Mouse (Mus musculus): Measurements from ENCODE around the gene Gm20388.
A peak's percentile ranks its signal among the peaks of the same experiment; 100 is the strongest.

Gm20388 gene

GRCm38 (mm10) chr8:121124547-121125239 lies 1214.1 kb downstream of the Gm20388 start:
- DNase-seq (ENCODE audit: low spot score): peak; percentile 74

DNA sequence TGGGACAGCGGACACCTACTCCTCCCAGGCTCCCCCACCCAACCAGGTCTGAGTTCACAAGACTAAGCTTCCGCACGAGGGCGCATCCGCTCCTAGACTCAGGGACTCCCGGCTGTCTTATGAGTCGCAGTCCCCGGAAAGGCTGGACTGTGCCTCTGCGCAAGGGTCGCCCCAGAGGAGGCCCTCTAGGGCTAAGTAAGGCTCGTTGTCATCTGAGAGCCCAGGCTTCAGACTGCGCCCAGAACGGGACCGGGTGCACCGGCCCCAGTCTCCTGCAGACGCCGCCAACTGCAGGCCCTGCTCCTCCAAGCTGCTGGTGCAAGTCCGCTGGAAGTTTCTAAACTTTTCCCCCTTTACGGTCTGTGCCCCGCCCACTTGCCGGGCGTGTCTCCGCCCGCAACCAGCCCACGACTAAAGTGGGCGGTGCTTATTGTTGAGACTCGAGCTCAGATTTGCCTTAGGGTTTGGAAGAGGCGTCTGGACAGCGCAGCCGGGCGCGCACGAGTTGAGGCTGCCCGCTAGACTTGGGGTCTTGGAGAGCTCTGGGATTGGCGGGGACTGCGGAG lies 1214.8 kb downstream of the Gm20388 start:
- peak; percentile 93 for DNase-seq (ENCODE audit: low spot score)

DNA sequence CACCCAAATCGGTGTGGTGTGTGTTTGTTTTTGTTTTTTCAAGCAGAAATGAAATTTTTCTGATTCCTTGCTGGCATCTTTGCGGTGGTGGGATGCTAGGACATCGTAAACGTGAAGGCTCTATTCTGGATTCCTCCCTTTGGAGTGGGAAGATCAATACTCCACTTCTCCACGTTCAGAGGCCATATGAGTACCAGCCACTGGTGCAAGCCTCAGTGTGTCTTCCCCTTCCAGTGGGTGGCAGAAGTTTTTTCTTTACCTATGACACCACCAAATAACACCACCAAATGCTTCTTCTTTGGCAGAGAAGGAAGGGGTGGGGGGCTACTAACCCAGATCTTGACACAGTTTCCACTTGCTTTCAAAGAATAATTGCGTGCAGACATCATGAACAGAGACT lies 1215.5 kb downstream of the Gm20388 start:
- DNase-seq (ENCODE audit: low spot score): no peak

DNA sequence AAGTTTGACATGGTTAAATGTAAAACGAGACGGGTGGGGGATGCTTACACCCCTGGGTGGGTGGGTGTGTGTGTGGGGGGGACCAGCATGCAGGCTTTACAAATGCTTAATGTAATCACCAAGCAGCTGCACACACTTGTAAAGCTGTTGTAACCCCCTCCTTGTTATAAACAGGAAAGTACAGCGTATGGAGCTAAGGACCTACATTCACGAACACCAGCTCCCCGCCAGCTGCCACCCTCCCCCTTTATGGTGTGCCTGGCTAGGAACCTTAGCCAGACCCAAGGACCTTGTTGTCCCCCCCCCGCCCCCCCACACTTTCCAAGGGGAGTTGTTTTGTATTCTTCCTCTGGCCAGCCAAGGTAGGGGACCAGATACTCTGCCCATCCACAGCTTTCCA lies 1216.1 kb downstream of the Gm20388 start:
- no peak for DNase-seq (ENCODE audit: low spot score)

DNA sequence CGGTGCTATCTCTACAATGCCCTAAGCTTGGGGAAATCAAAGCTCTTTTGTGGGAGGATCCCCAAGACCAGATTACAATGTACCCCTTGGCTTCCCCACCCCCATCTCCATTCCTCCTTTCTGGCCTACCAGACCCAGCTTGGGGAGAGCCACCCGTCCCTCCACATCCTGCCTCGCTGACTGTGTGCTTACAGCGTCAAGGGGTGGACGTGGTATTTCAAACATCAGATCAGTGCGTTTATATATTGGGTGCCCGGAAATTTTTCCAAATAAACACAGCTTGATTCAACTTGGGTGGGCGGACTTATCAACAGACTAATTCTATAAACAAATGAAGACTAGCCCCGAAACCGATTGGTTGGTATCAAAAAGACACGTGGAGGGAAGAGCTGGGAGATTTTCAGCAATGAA lies 1216.7 kb downstream of the Gm20388 start:
- DNase-seq (ENCODE audit: low spot score): no peak

GRCm38 (mm10) chr8:121127756-121128375 lies 1217.2 kb downstream of the Gm20388 start, which contains the start of gene Foxl1:
Gene Foxl1 (plus strand): TSS chr8:121127940.
- DNase-seq (ENCODE audit: low spot score): no peak

DNA sequence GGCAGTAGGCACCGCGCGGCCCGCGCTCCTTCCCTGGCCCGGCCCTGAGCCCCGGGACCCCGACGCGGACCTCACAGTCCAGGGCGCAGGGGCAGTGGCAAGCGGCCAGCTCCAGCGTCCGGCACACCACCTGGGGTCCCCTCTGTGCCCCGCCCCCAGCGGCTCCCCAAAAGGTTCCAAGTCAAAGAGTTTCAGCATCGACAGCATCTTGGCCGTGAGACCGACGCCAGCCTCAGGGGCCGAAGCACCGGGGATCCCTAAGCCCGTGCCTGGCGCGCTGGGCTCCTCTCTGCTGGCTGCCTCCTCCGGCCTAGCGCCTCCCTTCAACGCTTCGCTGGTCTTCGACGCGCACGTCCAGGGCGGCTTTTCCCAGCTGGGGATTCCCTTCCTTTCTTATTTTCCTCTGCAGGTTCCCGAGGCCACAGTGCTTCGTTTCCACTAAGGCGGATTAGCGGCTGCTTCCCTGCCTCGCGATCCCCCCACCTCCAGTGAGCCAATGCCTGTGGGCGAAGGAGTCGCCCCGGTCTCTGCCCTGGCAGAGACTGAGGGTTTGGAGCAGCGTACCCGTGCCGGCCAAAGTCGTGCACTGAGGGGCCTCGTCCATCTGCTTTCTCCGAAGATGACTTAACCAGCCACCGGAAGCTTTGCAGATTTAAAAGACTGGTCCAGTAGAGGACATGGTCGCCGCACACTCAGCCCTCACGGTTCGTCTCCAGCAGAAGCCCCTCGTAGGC lies 1218.1 kb downstream of the Gm20388 start:
- no peak for DNase-seq (ENCODE audit: low spot score)

- DNase-seq (ENCODE audit: low spot score): no peak
Measured at GRCm38 (mm10) chr8:121129265-121129940, 1218.8 kb downstream of the Gm20388 start.

- no peak for DNase-seq (ENCODE audit: low spot score)
Measured at GRCm38 (mm10) chr8:121130522-121130921, 1219.9 kb downstream of the Gm20388 start.

- DNase-seq (ENCODE audit: low spot score): no peak
Measured at GRCm38 (mm10) chr8:121132961-121133513, 1222.4 kb downstream of the Gm20388 start.

- DNase-seq (ENCODE audit: low spot score): peak; percentile 78
Measured at GRCm38 (mm10) chr8:121134102-121134501, 1223.5 kb downstream of the Gm20388 start.

DNA sequence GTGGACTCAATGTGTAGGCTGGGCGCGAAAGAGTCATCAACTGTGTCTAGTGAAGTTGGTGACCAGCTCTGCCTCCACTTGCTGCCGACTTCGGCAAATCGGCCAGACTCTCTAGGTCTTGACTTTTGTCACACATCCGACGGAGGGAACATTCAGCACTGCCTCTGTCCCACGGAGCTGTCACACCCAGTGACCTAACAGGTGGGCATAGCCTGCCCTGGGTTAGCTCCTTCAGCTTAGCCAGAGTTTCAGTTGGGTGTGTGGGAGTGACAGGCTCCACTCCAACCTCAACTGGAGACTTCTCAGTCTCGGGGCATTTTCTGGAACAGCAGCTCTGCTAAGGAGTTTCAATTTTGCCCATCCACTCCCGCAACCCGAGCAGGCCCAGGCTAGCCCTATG lies 1223.9 kb downstream of the Gm20388 start:
- DNase-seq (ENCODE audit: low spot score): no peak

GRCm38 (mm10) chr8:121136856-121137255 lies 1226.2 kb downstream of the Gm20388 start:
- no peak for DNase-seq (ENCODE audit: low spot score)

DNA sequence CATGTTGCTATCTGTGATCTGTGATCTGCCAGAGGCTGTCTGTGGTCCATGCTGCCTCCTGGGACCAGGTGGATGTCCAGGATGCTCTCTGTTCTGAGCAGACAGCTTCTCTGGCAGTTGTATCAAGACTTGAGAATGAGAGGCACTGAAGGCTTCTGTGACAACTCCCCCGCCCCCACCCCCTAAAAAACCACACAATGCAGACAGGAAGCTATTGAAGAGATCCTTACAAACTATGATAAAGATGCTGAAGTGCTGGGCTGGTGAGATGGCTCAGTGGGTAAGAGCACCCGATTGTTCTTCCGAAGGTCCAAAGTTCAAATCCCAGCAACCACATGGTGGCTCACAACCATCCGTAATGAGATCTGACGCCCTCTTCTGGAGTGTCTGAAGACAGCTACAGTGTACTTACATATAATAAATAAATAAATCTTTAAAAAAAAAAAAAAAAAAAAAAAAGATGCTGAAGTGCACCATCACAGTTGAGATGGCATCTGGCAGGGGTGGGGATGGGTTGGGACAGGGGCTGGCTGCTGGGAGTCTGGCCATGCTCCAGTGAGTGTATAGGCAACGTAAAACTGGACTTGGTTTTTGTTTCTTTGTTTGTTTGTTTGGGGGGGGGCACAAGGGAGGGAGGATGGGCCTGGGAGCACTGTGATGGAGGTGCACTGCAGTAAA lies 1235.0 kb downstream of the Gm20388 start:
- DNase-seq (ENCODE audit: low spot score): peak; percentile 62

- no peak for DNase-seq (ENCODE audit: low spot score)
Measured at GRCm38 (mm10) chr8:121148573-121149083, 1238.0 kb downstream of the Gm20388 start.

DNA sequence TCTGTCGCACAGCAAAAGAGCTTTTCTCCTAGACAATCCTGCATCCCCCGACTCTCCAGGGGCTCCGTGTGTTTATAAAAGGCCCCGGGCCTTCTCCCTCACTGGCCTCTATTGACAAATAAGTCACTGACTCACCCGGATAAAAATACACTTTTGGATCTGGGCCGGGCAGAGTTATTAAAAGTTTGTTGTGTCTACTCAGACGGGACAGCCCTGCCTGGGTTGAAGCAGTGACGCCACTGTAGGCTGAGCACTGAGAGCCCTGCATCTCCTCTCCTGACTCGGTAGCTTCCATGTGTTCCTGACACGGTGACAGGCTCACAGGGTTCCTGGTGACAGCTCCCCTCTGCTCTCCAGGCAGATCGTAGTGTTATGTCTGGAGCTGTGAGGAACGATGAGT lies 1241.8 kb downstream of the Gm20388 start:
- no peak for DNase-seq (ENCODE audit: low spot score)

- DNase-seq (ENCODE audit: low spot score): no peak
Measured at GRCm38 (mm10) chr8:121156990-121157491, 1246.4 kb downstream of the Gm20388 start.

DNA sequence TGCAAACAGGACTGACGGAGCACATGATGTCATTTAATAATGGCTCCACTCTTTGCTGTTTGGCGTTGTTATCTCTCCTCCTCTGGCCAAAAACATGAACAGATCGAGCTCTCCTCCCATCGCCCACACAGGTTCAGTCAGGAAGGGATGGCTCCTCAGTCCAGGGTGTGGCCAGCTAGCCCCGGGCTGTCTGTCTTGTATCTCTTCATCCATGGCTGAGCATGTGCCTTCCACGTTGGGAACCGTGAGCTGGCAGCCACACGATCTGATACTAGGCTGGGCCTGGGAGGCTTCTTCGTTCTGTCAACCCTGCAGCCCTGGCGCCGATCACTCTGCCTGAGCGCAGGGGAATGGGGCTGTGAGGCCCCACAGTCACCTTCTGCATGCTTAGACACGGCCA lies 1248.2 kb downstream of the Gm20388 start:
- peak; percentile 83 for DNase-seq (ENCODE audit: low spot score)

DNA sequence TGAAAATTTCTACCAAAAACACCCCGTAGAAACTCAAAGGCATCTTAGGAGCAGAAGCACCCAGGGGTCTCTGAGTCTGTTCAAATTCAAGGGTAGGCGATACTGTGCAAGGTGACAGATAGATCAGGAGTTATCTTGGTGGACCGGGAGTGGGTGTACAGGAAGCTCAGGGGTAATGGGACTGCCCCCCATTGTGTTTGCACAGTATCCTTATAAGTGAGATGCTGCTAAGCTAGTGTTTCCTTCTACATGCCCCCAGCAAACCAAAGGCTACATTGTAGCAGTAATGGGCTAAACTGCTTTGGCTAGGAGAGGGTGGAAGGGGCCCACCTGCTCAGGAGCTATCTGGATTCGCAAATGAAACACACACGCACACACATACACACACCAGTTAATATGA lies 1250.8 kb downstream of the Gm20388 start:
- no peak for DNase-seq (ENCODE audit: low spot score)

- DNase-seq (ENCODE audit: low spot score): no peak
Measured at GRCm38 (mm10) chr8:121162413-121162812, 1251.8 kb downstream of the Gm20388 start.

Measured in MN1 (cell line).